Mouse (Mus musculus): ENCODE measurements around the gene Man2b2.

DNA sequence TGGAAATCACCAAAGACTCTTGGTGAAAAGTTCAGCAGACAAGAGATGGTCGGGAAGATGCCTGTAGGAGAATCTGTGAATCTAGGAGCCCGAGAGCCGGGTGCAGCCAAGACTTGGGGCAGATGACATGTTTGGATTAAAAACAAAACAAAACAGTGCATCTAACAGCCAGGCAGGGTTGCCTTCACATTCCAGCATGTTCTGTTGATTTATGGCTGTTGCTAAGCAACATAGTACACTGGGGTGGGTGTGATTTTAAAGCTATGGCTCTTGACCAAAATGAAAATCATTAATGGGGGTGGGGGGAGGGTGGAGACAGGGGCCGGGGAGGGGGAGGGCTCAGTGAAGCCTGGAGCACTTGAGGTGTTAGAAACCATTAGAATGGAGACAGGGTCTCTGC is 21.1 kb upstream of the Man2b2 start:
- no peak for TF ChIP-seq E2F4 (IDR thresholded peaks at IDR 0.05; ENCODE audit: insufficient read depth)
- TF ChIP-seq POLR2A (IDR thresholded peaks at IDR 0.05; ENCODE audit: insufficient read length, low read depth), result no peak

Measured in myocyte (in vitro differentiated cells).